Mouse (Mus musculus): ENCODE data around the gene Olfr1020.

Gene Olfr1020

DNA sequence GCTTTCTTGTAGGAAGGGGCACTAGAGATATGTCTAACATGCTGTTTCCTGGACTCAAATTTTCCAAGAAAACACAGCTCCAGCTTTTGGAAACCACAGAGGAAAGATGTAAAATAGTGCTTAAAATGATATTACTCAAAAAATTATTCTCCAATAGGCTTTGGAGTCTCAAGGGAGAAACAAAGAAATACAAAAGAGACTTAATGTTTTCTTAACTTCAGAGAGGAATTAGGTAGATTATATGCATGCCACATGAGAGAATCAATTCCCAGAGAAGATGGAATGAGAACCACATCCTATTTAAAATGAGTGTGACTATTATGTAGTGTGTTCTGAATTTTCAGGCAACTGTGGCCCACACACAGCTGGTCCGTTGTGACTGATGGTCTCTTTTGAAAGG, at the start of gene Olfr1020:
Gene Olfr1020, plus strand, starts transcription at position 301 of the 400 bp plus-strand sequence.
- no peak for DNase-seq (ENCODE audit: low read depth)

DNA sequence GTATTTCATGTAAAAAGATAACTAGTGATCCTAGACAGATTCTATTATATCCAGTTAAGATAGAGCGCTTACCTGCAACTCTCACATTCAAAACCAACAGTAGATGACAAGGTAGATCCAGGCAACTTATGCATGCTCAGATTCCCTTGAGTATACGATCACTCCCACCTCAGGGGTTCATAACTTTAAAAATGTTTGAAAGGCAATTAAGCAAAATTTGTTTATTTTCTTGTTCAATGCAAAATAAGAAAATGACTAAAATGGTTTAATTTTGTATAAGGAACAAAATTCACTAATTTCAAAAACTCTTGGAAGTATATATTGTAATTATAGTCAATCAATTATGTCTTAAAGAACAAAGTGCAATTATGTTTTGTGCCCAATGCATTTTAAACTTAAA, 44.4 kb upstream of the Olfr1020 start, which contains the start of gene Olfr1016:
Gene Olfr1016, minus strand, starts transcription at position 101 of the 400 bp plus-strand sequence.
- DNase-seq (ENCODE audit: low read depth), result no peak

DNA sequence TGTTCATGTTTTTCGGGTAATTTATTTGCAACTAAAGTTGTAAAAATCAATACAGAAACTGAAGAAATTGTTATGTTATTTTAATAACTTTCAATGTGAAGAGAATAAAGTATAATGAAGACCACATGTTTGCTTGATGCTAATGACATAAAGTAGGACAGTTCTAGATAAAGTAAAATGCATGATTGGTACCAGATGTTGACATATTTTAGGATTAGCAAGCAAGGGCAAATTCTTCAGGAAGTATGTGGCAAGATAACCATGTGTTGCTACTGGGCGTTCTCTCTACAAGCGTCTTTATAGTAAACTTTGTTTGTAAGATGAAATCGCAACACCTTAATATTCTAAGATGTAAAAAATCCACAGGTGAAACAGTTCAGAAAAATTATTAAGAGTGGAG, 42.3 kb upstream of the Olfr1020 start:
- no peak for DNase-seq (ENCODE audit: low read depth)

DNA sequence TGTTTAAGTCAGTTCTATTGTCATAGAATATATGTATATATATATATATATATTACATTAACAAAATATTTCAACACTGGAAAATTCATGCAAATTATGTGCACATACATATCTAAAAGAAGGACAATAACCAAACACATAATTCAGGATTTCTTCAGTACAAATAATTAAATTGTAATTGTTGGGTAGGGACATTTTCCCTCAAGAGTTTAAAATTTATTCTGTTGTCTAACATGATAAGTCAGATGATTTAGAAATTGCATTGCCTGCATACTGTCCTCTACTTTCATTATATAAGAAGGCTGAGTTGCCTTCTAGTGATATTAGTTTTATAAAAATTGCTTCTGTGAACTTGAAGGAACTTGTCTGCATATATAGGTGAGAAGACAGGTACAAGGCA, 28.7 kb upstream of the Olfr1020 start, which contains the start of gene Olfr1018:
Gene Olfr1018, plus strand, starts transcription at position 301 of the 400 bp plus-strand sequence.
- no peak for DNase-seq (ENCODE audit: low read depth)

DNA sequence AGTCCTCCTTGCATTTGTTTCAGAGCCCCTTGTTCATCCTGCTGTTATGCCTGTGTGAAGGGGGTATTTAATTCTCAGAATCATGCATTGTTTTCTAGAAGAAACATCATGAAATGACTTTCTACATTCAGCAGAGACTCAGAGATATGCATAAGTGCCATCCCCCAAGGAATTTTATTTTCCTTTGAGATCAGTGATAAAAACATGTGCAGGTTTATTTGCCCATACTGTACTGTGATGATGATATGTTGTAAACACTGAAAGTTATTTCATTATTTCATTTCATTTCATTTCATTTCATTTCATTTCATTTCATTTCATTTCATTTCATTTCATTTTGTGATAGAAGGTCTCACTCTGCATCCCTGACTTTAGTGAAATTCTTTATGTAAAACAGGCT, 1.4 kb upstream of the Olfr1020 start, which contains the start of gene Olfr1019:
Gene Olfr1019, minus strand, starts transcription at position 101 of the 400 bp plus-strand sequence.
- DNase-seq (ENCODE audit: low read depth), result no peak

DNA sequence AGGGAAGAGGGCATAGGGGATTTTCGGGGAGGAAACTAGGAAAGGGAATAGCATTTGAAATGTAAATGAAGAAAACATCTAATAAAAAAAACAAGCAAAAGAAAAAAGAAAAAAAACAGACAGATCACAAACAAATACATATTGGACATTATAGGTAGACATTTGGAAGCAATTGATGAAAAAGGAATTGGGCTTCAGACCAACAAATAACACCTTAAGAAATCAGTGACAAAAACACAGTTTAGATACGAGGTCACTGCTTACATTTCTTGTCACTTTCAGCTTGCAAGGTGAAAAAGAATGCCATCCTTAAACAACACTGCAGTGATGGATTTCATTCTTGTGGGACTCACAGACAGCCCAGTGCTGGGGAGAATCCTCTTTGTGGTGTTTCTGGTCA, 21.5 kb downstream of the Olfr1020 start, which contains the start of gene Olfr1022:
Gene Olfr1022, plus strand, starts transcription at position 301 of the 400 bp plus-strand sequence.
- no peak for DNase-seq (ENCODE audit: low read depth)

DNA sequence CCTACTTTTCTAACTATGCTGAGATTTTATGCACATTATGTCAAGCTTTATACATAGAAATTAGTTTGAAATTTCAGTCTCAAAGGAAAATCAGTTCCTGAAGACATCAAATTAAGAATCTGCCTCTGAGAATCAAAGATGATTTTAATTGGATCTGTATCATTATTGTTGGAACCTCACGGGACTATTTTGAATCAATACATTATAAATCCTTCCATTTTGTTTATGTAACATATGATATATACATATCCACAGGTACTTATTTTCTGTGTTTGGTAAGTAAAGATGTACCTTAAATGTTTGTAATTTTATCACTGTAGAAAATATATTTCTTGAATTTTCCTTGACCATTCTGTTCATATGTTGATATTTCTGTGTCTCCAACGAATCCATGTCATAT, 38.5 kb downstream of the Olfr1020 start, which contains the start of gene Olfr1023:
Gene Olfr1023, plus strand, starts transcription at position 301 of the 400 bp plus-strand sequence.
- DNase-seq (ENCODE audit: low read depth), result no peak
